Mouse (Mus musculus) fibroblast of lung, adult 2 months (primary cell): Measurements from ENCODE around the gene Vps50.
"Not testable (repeated sequence)": the region's sequence is repeated elsewhere in the genome, so short reads cannot be mapped to it uniquely, and the experiment has no call there.

Experiments
- DNase-seq: peaks from one replicate; pipeline ENCODE4 v3.0.0-alpha.2; 2011; ENCODE audit warnings: low read depth

Vps50 gene

GRCm38 (mm10) chr6:3536048-3536447, 37.9 kb downstream of the Vps50 start:
- no peak for DNase-seq

GRCm38 (mm10) chr6:3539470-3539869, 41.3 kb downstream of the Vps50 start:
- DNase-seq: no peak

DNA sequence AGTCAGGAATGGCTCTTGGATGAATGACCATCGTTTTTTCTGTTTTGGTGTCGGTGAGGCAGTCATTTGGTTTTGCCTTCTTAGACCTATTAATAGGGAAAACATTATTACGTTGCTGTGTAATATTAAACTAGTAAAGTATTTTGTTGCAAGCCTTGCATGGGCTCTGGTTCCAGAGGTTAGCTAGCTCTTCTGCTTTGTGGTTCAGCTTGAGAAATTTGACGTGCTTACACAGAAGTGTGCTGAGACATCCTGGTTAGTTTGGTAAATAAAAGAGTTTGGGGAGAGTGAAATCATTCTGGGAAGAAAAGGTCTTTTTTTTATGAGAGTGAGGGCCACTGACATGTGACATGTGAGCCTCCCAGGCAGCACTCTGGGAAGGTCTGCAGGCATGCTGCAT, 45.7 kb downstream of the Vps50 start:
- no peak for DNase-seq

- DNase-seq: no peak
Measured at GRCm38 (mm10) chr6:3544970-3545369, 46.8 kb downstream of the Vps50 start.

DNA sequence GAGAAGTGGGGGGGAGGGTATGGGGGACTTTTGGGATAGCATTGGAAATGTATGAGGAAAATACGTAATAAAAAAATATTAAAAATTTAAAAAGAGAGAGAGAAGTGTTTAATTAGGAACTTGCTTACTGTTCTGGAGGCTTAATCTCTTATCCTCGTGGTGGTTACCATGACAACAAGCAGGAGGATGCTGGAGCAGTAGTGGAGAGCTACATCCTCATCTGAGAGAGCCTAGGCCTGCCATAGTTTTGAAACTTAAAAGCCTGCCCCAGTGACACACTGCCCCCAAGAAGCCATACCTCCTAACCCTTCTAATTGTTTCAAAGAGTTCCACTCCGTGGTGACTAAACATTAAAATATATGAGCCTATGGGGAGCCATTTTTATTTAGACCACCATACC, 50.8 kb downstream of the Vps50 start:
- no peak for DNase-seq

- DNase-seq: no peak
Measured at GRCm38 (mm10) chr6:3549992-3550391, 51.8 kb downstream of the Vps50 start.

- not testable (repeated sequence) for DNase-seq
Measured at GRCm38 (mm10) chr6:3552681-3553080, 54.5 kb downstream of the Vps50 start.

DNA sequence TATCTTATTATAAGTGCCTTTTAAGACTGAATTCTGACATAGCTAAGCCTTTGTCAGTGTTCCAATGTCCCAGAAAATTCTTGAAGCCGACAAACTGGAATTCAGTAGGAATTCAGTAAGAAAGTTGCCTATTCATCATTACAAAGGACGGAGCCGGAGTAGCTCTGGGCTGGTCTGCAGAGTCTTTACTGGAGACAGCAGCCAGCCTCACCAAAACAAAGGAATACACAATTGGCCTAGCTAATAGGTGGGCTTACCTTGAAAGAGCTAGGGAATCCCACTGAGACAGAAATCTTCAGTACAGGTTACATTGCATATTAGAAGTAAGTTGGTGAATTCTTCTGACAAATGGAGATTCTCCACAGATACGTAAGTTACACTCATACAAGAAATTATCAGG, 59.0 kb downstream of the Vps50 start:
- DNase-seq: no peak

GRCm38 (mm10) chr6:3560009-3560408, 61.8 kb downstream of the Vps50 start:
- DNase-seq: no peak

- DNase-seq: no peak
Measured at GRCm38 (mm10) chr6:3562301-3562700, 64.1 kb downstream of the Vps50 start.

GRCm38 (mm10) chr6:3564118-3564517, 65.9 kb downstream of the Vps50 start:
- not testable (repeated sequence) for DNase-seq

DNA sequence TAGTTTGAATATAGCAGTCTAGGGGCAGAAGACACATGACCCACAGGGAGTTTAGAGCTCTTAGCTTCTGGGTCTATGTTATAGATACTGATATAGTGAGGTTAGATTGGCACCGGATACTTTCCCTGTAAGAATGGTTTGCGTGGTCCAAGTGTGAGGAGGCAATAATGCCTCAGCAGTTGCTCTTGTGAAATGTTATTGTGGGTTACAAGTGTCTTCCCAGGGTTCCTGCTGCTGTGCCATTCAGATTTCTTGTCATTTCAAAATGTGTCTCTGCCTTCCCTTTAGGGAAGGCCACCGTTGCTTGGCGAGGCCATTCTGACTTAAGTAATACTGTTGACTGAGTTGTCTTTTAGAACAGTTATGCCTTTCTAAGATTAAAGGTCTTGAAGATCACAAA, 66.8 kb downstream of the Vps50 start:
- DNase-seq: no peak

- no peak for DNase-seq
Measured at GRCm38 (mm10) chr6:3565667-3566066, 67.5 kb downstream of the Vps50 start.

GRCm38 (mm10) chr6:3567071-3567610, 69.0 kb downstream of the Vps50 start:
- no peak for DNase-seq

DNA sequence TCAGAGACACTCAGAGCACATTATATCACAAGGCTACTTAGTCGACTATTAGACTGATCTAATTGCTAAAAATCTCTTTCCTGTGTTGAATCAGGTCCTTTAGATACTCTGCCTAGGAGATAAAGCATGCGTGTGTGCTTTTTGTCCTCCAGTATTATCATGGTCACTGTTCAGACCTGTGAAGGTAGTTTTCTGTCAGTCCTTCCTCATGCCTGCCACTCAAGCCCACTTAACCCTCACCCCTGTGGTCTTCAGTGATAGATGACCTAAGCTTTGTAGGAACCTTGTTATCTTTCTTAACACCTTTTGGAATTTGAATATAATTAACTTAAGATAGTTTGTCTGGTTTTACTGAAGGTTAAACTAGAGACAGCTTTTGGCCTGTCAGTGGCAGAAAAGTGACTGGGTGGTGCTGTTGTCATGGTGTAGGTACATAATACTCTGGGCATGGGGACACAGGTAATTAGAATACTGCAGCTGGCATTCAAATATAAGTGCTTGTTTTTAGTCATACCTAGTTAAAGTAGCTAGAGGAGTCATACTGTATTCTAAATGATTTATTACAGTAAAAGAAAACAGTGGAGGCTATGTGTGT, 74.1 kb downstream of the Vps50 start:
- DNase-seq: no peak

- DNase-seq: no peak
Measured at GRCm38 (mm10) chr6:3573787-3574186, 75.6 kb downstream of the Vps50 start.

DNA sequence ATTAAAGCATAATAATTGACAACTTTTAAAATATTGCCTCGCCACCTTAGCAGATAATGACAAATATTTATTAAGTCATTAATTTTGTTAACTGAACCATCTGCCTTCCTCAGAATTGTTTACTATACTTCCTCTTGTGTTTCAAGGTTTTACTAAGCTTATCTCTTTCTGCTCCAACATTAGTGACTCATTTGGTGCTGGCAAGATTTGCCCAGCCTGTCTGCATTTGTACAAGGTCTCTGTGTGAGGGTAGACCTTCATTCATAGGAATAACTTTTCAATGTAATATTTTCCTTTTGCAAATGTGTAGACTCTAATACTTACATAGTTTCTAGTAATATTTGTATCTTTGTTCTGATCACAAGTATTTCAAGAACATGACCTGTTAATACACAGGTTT, 87.2 kb downstream of the Vps50 start:
- no peak for DNase-seq

DNA sequence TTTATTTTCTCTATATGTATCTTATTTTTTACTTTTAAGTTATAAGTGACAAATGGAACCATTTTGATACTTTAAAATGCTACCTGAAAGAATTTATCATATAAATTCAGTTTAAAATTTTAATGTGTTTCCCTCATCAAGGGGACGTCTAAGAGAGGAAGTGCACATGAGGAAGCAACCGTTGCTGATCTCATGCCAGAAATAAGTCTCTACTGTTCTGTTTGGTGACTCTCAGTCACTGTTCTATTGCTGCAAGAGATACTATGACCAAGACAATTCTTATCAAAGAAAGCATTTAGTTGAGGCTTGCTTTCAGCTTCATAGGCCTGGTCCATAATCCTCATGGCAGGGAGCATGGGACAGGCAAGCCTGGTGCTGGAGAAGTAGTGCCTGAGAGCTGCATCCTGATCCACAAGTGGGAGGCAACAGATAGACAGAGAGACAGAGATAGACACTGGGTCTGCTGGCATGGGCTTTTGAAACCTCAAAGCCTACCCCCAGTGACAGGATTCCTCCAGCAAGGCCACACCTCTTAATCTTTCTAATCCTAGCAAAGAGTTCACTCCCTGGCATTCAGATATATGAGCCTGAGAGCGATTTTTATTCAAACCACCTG, 92.2 kb downstream of the Vps50 start:
- no peak for DNase-seq

- DNase-seq: no peak
Measured at GRCm38 (mm10) chr6:3594246-3594645, 96.1 kb downstream of the Vps50 start.

- no peak for DNase-seq
Measured at GRCm38 (mm10) chr6:3612827-3613226, 114.6 kb downstream of the Vps50 start.

- not testable (repeated sequence) for DNase-seq
Measured at GRCm38 (mm10) chr6:3620428-3621387, 122.5 kb downstream of the Vps50 start.
